Mouse (Mus musculus) forebrain, embryonic 12.5 days (tissue): ENCODE measurements around the gene Nudt19. TPM values are rescaled to one million over a fixed set of nuclear protein-coding genes. Genes with fewer than 3 reads are reported as not detected.
"Not testable (repeated sequence)": the region's sequence is repeated elsewhere in the genome, so short reads cannot be mapped to it uniquely, and the experiment has no call there.

Experiments
- ATAC-seq: fragments of 200-750 bp; cut with Nextera tagmentation; 2 replicates; pipeline ENCODE4 v1.8.0; 2017; ENCODE audit warnings: moderate TSS enrichment; ENCODE audit not compliant: low FRiP score
- H3K27ac ChIP-seq: fragments of 300-500 bp; sonication (generic); 2 replicates; pipeline ENCODE4 v1.5.1; 2016; ENCODE audit warnings: mild to moderate bottlenecking
- H3K27me3 ChIP-seq: fragments of 300-500 bp; sonication (generic); 2 replicates; pipeline ENCODE4 v1.6.1; 2016; ENCODE audit warnings: mild to moderate bottlenecking
- H3K36me3 ChIP-seq: fragments of 300-500 bp; sonication (generic); replicated peaks from 2 replicates; pipeline ENCODE4 v1.6.1; 2016; ENCODE audit warnings: mild to moderate bottlenecking
- H3K4me1 ChIP-seq: fragments of 300-500 bp; sonication (generic); 2 replicates; pipeline ENCODE4 v1.6.1; 2016
- H3K4me2 ChIP-seq: fragments of 300-500 bp; sonication (generic); 2 replicates; pipeline ENCODE4 v1.6.1; 2016; ENCODE audit warnings: mild to moderate bottlenecking, moderate library complexity
- H3K4me3 ChIP-seq: fragments of 300-500 bp; sonication (generic); replicated peaks from 2 replicates; pipeline ENCODE4 v1.5.1; 2016; ENCODE audit warnings: mild to moderate bottlenecking
- H3K9ac ChIP-seq: fragments of 300-500 bp; sonication (generic); 2 replicates; pipeline ENCODE4 v1.6.1; 2016; ENCODE audit warnings: mild to moderate bottlenecking
- H3K9me3 ChIP-seq: fragments of 300-500 bp; sonication (generic); 2 replicates; pipeline ENCODE4 v1.6.1; 2016
- WGBS: fragments of 180-500 bp; shearing (Covaris S2); methylation state at CpG from one replicate; pipeline ENCODE4 v1.1.7; 2016; 5-methylcytosine and 5-hydroxymethylcytosine counted together
- polyA plus RNA-seq: library from polyadenylated mRNA; unstranded; fragments of >200 nt; fragmentation: Nextera tagmentation; extraction: Ambion mirVana; gene quantifications from 2 replicates; pipeline ENCODE4 v1.2.1, GENCODE M21; 2016

Gene Nudt19
- polyA plus RNA-seq, 1 experiment from 2014 or later, result 47.5 TPM

GRCm38 (mm10) chr7:35559838-35560237 is 3.7 kb upstream of the Nudt19 start:
- no peak for ATAC-seq
- H3K4me2 ChIP-seq, result no peak overlapping the region
- H3K4me1 ChIP-seq, result peaks cover 8% of the 10 kb centered on the region
- H3K4me3 ChIP-seq, result no peak overlapping the region
- peaks cover 9% of the 10 kb centered on the region; the same call in 1 of the 2 replicates for H3K27me3 ChIP-seq
- no peaks in the 10 kb centered on the region for H3K36me3 ChIP-seq
- H3K27ac ChIP-seq, result no peak overlapping the region
- H3K9me3 ChIP-seq, result no peaks in the 10 kb centered on the region
- 94% methylated on average over 3 of the region's 3 CpGs for WGBS
- no peak overlapping the region for H3K9ac ChIP-seq

GRCm38 (mm10) chr7:35558681-35559080 is 2.6 kb upstream of the Nudt19 start:
- no peaks in the 10 kb centered on the region for H3K9me3 ChIP-seq
- H3K36me3 ChIP-seq, result no peaks in the 10 kb centered on the region
- H3K4me2 ChIP-seq, result no peak overlapping the region
- peaks cover 16% of the 10 kb centered on the region for H3K4me1 ChIP-seq
- H3K27ac ChIP-seq, result no peak overlapping the region
- 65% methylated on average over 2 of the region's 2 CpGs for WGBS
- no peak overlapping the region for H3K9ac ChIP-seq
- H3K27me3 ChIP-seq, result peaks cover 9% of the 10 kb centered on the region; the same call in 1 of the 2 replicates
- no peak for ATAC-seq
- H3K4me3 ChIP-seq, result no peak overlapping the region

GRCm38 (mm10) chr7:35557577-35557976 is 1.5 kb upstream of the Nudt19 start:
- Histone ChIP-seq H3K9ac (no peak overlapping the region), H3K27me3 (peaks cover 6% of the 10 kb centered on the region; the same call in 1 of the 2 replicates), H3K4me3 (no peak overlapping the region), H3K9me3 (no peaks in the 10 kb centered on the region), H3K36me3 (no peaks in the 10 kb centered on the region), H3K4me1 (peaks cover 16% of the 10 kb centered on the region), H3K27ac (no peak overlapping the region), H3K4me2 (no peak overlapping the region)
- ATAC-seq, result no peak
- 89% methylated on average over 3 of the region's 3 CpGs for WGBS

GRCm38 (mm10) chr7:35556905-35557304 is 801 bp upstream of the Nudt19 start:
- Histone ChIP-seq H3K9ac (no peak overlapping the region), H3K4me3 (no peak overlapping the region), H3K9me3 (no peaks in the 10 kb centered on the region), H3K27me3 (0 out of 2 replicates have a peak, but pooled peaks cover 4% of the 10 kb centered on the region), H3K27ac (no peak overlapping the region), H3K36me3 (no peaks in the 10 kb centered on the region), H3K4me2 (no peak overlapping the region), H3K4me1 (peaks cover 16% of the 10 kb centered on the region)
- ATAC-seq, result no peak
- 92% methylated on average over 5 of the region's 5 CpGs for WGBS

- Histone ChIP-seq H3K27ac (peak overlapping the region; percentile 94), H3K4me2 (peak overlapping the region; percentile 80), H3K4me1 (peaks cover 16% of the 10 kb centered on the region), H3K36me3 (peaks cover 7% of the 10 kb centered on the region), H3K9me3 (no peaks in the 10 kb centered on the region), H3K9ac (peak overlapping the region; percentile 88), H3K4me3 (peak overlapping the region; percentile 76), H3K27me3 (no peaks in the 10 kb centered on the region)
- peak; percentile 94 for ATAC-seq
- WGBS, result 1% methylated on average over 85 of the region's 93 CpGs
Measured at GRCm38 (mm10) chr7:35555224-35556204, 590 bp downstream of the Nudt19 start.

- ATAC-seq, result no peak
Measured at GRCm38 (mm10) chr7:35554605-35555175, 1.4 kb downstream of the Nudt19 start.

GRCm38 (mm10) chr7:35553751-35554604 is 2.1 kb downstream of the Nudt19 start:
- peak overlapping the region; percentile 88; the same call in 1 of the 2 replicates for H3K9ac ChIP-seq
- H3K27ac ChIP-seq, result no peak overlapping the region
- H3K9me3 ChIP-seq, result no peaks in the 10 kb centered on the region
- H3K4me1 ChIP-seq, result peaks cover 16% of the 10 kb centered on the region
- ATAC-seq, result no peak
- H3K27me3 ChIP-seq, result no peaks in the 10 kb centered on the region
- H3K36me3 ChIP-seq, result peaks cover 16% of the 10 kb centered on the region
- H3K4me3 ChIP-seq, result peak overlapping the region; percentile 76
- WGBS, result 66% methylated on average over 10 of the region's 10 CpGs
- peak overlapping the region; percentile 80 for H3K4me2 ChIP-seq

More at GRCm38 (mm10) chr7:35554605-35555175, 1.4 kb downstream of the Nudt19 start:
- peaks cover 16% of the 10 kb centered on the region for H3K4me1 ChIP-seq
- H3K4me3 ChIP-seq, result peak overlapping the region; percentile 76
- peak overlapping the region; percentile 94 for H3K27ac ChIP-seq
- WGBS, result 3% methylated on average over 28 of the region's 28 CpGs
- H3K4me2 ChIP-seq, result peak overlapping the region; percentile 80
- peaks cover 15% of the 10 kb centered on the region for H3K36me3 ChIP-seq
- no peaks in the 10 kb centered on the region for H3K9me3 ChIP-seq
- peak overlapping the region; percentile 88 for H3K9ac ChIP-seq
- H3K27me3 ChIP-seq, result no peaks in the 10 kb centered on the region

- Histone ChIP-seq H3K4me3 (no peak overlapping the region), H3K4me2 (no peak overlapping the region), H3K27ac (no peak overlapping the region), H3K9me3 (no peaks in the 10 kb centered on the region), H3K27me3 (no peaks in the 10 kb centered on the region), H3K36me3 (peaks cover 14% of the 10 kb centered on the region), H3K9ac (no peak overlapping the region), H3K4me1 (no peaks in the 10 kb centered on the region)
- WGBS, result 32% methylated on average over 4 of the region's 4 CpGs
- ATAC-seq, result no peak
Measured at GRCm38 (mm10) chr7:35545881-35546280, 10.2 kb downstream of the Nudt19 start.

GRCm38 (mm10) chr7:35537562-35537961 is 18.5 kb downstream of the Nudt19 start, which contains the start of gene Tdrd12:
Gene Tdrd12 (minus strand): TSS chr7:35537745.
- 90% methylated on average over 17 of the region's 17 CpGs for WGBS
- no peak for ATAC-seq

GRCm38 (mm10) chr7:35535750-35536512 is 20.2 kb downstream of the Nudt19 start:
- Histone ChIP-seq H3K4me1 (no peaks in the 10 kb centered on the region), H3K4me3 (no peak overlapping the region), H3K4me2 (no peak overlapping the region), H3K36me3 (no peaks in the 10 kb centered on the region), H3K27ac (no peak overlapping the region), H3K9me3 (no peaks in the 10 kb centered on the region), H3K9ac (no peak overlapping the region), H3K27me3 (no peaks in the 10 kb centered on the region)
- ATAC-seq, result no peak
- 84% methylated on average over 12 of the region's 12 CpGs for WGBS

More at GRCm38 (mm10) chr7:35537562-35537961, 18.5 kb downstream of the Nudt19 start, which contains the start of gene Tdrd12:
- Histone ChIP-seq H3K27me3 (no peaks in the 10 kb centered on the region), H3K4me1 (no peaks in the 10 kb centered on the region), H3K36me3 (no peaks in the 10 kb centered on the region), H3K4me2 (no peak within 1 kb of the TSS), H3K9me3 (no peaks in the 10 kb centered on the region), H3K9ac (no peak within 1 kb of the TSS), H3K4me3 (no peak within 1 kb of the TSS), H3K27ac (no peak within 1 kb of the TSS)

GRCm38 (mm10) chr7:35530544-35530943 is 25.6 kb downstream of the Nudt19 start:
- not testable (repeated sequence) for ATAC-seq, H3K27me3 ChIP-seq, H3K4me1 ChIP-seq, H3K9me3 ChIP-seq, H3K9ac ChIP-seq, H3K27ac ChIP-seq, H3K36me3 ChIP-seq, H3K4me3 ChIP-seq, H3K4me2 ChIP-seq
- WGBS, result 47% methylated on average over 1 of the region's 1 CpGs
